Mouse (Mus musculus) myocyte (in vitro differentiated cells): ENCODE results near the gene Fam163b.

ENCODE experiments used
- E2F4 ChIP-seq: IDR thresholded peaks from one replicate; pipeline ENCODE4 v1.6.1; 2011; ENCODE audit warnings: mild to moderate bottlenecking, control low read depth, moderate library complexity; ENCODE audit not compliant: insufficient read depth
- MAX ChIP-seq: IDR thresholded peaks from one replicate; pipeline ENCODE4 v1.6.1; 2011; ENCODE audit warnings: low read depth, mild to moderate bottlenecking, control low read depth
- MYOD1 ChIP-seq, 3 experiments: IDR thresholded peaks; one replicate each; pipeline ENCODE4 v1.6.1; 2011; ENCODE audit warnings: control low read depth in 2 of 3, low read depth in 2 of 3, mild to moderate bottlenecking in 2 of 3, moderate library complexity in 1 of 3; ENCODE audit not compliant: insufficient read length in 2 of 3, control insufficient read depth in 1 of 3
- MYOG ChIP-seq, 3 experiments: IDR thresholded peaks; one replicate each; pipeline ENCODE4 v1.6.1; 2011; ENCODE audit warnings: control low read depth in 2 of 3, low read depth in 2 of 3, mild to moderate bottlenecking in 2 of 3; ENCODE audit not compliant: insufficient read length in 2 of 3, control insufficient read depth in 1 of 3, insufficient read depth in 1 of 3
- POLR2A ChIP-seq: IDR thresholded peaks from one replicate; pipeline ENCODE4 v1.6.1; 2011; ENCODE audit warnings: low read depth, mild to moderate bottlenecking, control low read depth, moderate library complexity; ENCODE audit not compliant: insufficient read length
- POLR2AphosphoS2 ChIP-seq: IDR thresholded peaks from one replicate; pipeline ENCODE4 v1.6.1; 2011; ENCODE audit warnings: low read depth, control low read depth; ENCODE audit not compliant: insufficient read length
- SRF ChIP-seq: IDR thresholded peaks from one replicate; pipeline ENCODE4 v1.6.1; 2011; ENCODE audit warnings: low read depth; ENCODE audit not compliant: control insufficient read depth, insufficient read length
- TCF12 ChIP-seq: IDR thresholded peaks from one replicate; pipeline ENCODE4 v1.6.1; 2011; ENCODE audit warnings: mild to moderate bottlenecking, control low read depth; ENCODE audit not compliant: poor library complexity, insufficient read depth, severe bottlenecking
- USF1 ChIP-seq: IDR thresholded peaks from one replicate; pipeline ENCODE4 v1.6.1; 2011; ENCODE audit warnings: low read depth, mild to moderate bottlenecking, control low read depth, moderate library complexity

DNA sequence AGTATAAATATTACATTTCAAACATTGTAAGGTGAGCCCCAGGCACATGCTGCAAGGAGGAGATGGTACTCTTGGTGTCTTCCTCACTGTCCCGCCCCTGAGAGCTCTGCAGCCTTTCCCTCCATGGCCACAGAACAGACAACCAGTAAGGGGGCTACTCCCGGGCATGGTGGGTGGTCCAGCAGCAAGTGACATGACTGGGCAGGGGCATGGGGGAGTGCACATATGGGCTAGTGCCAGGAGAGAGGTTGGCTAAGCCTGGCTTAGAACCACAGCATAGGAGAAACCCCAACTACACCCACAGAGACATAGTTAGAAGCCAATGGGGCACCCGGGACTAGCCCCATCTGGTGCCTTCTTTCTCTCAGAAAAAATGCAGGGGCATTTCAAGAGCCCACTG lies 6.0 kb downstream of the Fam163b start:
- no peak for TF ChIP-seq USF1
- no peak for TF ChIP-seq SRF
- no peak for TF ChIP-seq MAX
- TF ChIP-seq TCF12: no peak
- TF ChIP-seq POLR2A: no peak
- TF ChIP-seq POLR2AphosphoS2: no peak
- no peak for TF ChIP-seq E2F4
- no peak for TF ChIP-seq MYOG (IDR thresholded peaks at IDR 0.05; ENCODE audit: control insufficient read depth in 1 of 3, insufficient read depth in 1 of 3, insufficient read length in 2 of 3, low read depth in 2 of 3)
- no peak for TF ChIP-seq MYOD1 (IDR thresholded peaks at IDR 0.05; ENCODE audit: control insufficient read depth in 1 of 3, insufficient read length in 2 of 3, low read depth in 2 of 3)
